Mouse (Mus musculus) intestine, embryonic 14.5 days (tissue): Measurements from ENCODE around the gene Ngly1. TPM values are rescaled to one million over a fixed set of nuclear protein-coding genes. Genes with fewer than 3 reads are reported as not detected.

Source experiments
- ATAC-seq: fragments of 200-750 bp; cut with Nextera tagmentation; replicated peaks from 2 replicates; pipeline ENCODE4 v1.8.0; 2017; ENCODE audit warnings: low read depth, moderate number of reproducible peaks, moderate TSS enrichment, moderate library complexity; ENCODE audit not compliant: low FRiP score, low TSS enrichment
- DNase-seq: peaks from one replicate; pipeline ENCODE4 v3.0.0-alpha.2; 2018; ENCODE audit warnings: low spot score
- H3K27ac ChIP-seq: fragments of 300-500 bp; sonication (generic); 2 replicates; pipeline ENCODE4 v1.5.1; 2014; ENCODE audit warnings: low read depth, mild to moderate bottlenecking, control low read depth
- H3K27me3 ChIP-seq: fragments of 300-500 bp; sonication (generic); replicated peaks from 2 replicates; pipeline ENCODE4 v1.6.1; 2014; ENCODE audit warnings: low read length, control low read depth; ENCODE audit not compliant: control insufficient read depth, insufficient read depth
- H3K36me3 ChIP-seq: fragments of 300-500 bp; sonication (generic); 2 replicates; pipeline ENCODE4 v1.6.1; 2014; ENCODE audit warnings: low read length, control low read depth; ENCODE audit not compliant: control insufficient read depth, insufficient read depth
- H3K4me1 ChIP-seq: fragments of 300-500 bp; sonication (generic); replicated peaks from 2 replicates; pipeline ENCODE4 v1.6.1; 2014; ENCODE audit warnings: low read length, control low read depth, mixed read lengths; ENCODE audit not compliant: control insufficient read depth, insufficient read depth
- H3K4me2 ChIP-seq: fragments of 300-500 bp; sonication (generic); 2 replicates; pipeline ENCODE4 v1.6.1; 2014; ENCODE audit warnings: low read length
- H3K4me3 ChIP-seq: fragments of 300-500 bp; sonication (generic); 2 replicates; pipeline ENCODE4 v1.5.1; 2014; ENCODE audit warnings: low read depth, low read length, control low read depth, mixed read lengths
- H3K9ac ChIP-seq: fragments of 300-500 bp; sonication (generic); 2 replicates; pipeline ENCODE4 v1.6.1; 2014; ENCODE audit warnings: mild to moderate bottlenecking, low read length
- H3K9me3 ChIP-seq: fragments of 300-500 bp; sonication (generic); 2 replicates; pipeline ENCODE4 v1.6.1; 2016; ENCODE audit warnings: low read length, control low read depth; ENCODE audit not compliant: control insufficient read depth
- WGBS: fragments of 180-500 bp; shearing (Covaris S2); extraction: QIAGEN DNeasy Blood & Tissue Kit; methylation state at CpG from one replicate; pipeline ENCODE4 v1.1.7; 2014; 5-methylcytosine and 5-hydroxymethylcytosine counted together
- polyA plus RNA-seq: library from polyadenylated mRNA; unstranded; fragments of >200 nt; fragmentation: Nextera tagmentation; extraction: Ambion mirVana; gene quantifications from 2 replicates; pipeline ENCODE4 v1.2.1, GENCODE M21; 2014

The Ngly1 gene
- polyA plus RNA-seq, 1 experiment from 2014 or later = 35.7 TPM

DNA sequence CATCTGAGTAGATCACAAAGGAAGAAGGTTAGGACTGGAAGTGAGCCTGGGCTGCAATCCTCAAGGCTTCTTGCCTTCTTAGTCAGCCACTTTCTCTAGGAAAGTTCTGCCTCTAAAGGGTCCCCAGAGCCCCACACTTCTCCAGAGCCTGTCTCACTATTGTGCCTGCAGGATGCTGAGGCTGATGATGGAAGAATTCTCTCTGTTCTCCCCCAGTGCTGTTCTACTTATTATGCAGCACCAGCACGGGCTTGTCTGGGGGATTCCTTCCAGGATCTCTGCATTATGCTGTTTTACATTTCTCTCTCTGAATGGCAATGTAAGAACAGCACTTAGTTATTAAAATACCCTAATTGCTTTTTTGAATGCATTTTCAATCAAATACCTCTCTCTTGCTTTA lies 15.6 kb upstream of the Ngly1 start:
- 43% methylated on average over 1 of the region's 1 CpGs for WGBS
- no peak overlapping the region for H3K4me2 ChIP-seq
- H3K27ac ChIP-seq = no peak overlapping the region
- H3K27me3 ChIP-seq = no peaks in the 10 kb centered on the region
- no peak for ATAC-seq
- H3K36me3 ChIP-seq = no peaks in the 10 kb centered on the region
- H3K4me1 ChIP-seq = no peaks in the 10 kb centered on the region
- no peak for DNase-seq
- no peaks in the 10 kb centered on the region for H3K9me3 ChIP-seq
- no peak overlapping the region for H3K4me3 ChIP-seq
- H3K9ac ChIP-seq = no peak overlapping the region

GRCm38 (mm10) chr14:16236466-16236865 lies 12.6 kb upstream of the Ngly1 start:
- H3K4me2 ChIP-seq = no peak overlapping the region
- no peaks in the 10 kb centered on the region for H3K9me3 ChIP-seq
- DNase-seq (no peak), ATAC-seq (no peak)
- no peak overlapping the region for H3K27ac ChIP-seq
- H3K9ac ChIP-seq = no peak overlapping the region
- no peaks in the 10 kb centered on the region for H3K4me1 ChIP-seq
- H3K27me3 ChIP-seq = no peaks in the 10 kb centered on the region
- WGBS = 61% methylated on average over 3 of the region's 3 CpGs
- no peaks in the 10 kb centered on the region for H3K36me3 ChIP-seq
- H3K4me3 ChIP-seq = no peak overlapping the region

- Histone ChIP-seq H3K4me1 (peaks cover 4% of the 10 kb centered on the region; the same call in 1 of the 2 replicates), H3K27me3 (no peaks in the 10 kb centered on the region), H3K4me2 (peak overlapping the region; percentile 52), H3K9ac (no peak overlapping the region), H3K36me3 (no peaks in the 10 kb centered on the region), H3K27ac (peak overlapping the region; percentile 73; the same call in 1 of the 2 replicates), H3K4me3 (peak overlapping the region; percentile 52; the same call in 1 of the 2 replicates), H3K9me3 (no peaks in the 10 kb centered on the region)
- ATAC-seq (no peak), DNase-seq (no peak)
- WGBS = 95% methylated on average over 10 of the region's 10 CpGs
These were observed 6.8 kb upstream of the Ngly1 start for GRCm38 (mm10) chr14:16242193-16242815.

DNA sequence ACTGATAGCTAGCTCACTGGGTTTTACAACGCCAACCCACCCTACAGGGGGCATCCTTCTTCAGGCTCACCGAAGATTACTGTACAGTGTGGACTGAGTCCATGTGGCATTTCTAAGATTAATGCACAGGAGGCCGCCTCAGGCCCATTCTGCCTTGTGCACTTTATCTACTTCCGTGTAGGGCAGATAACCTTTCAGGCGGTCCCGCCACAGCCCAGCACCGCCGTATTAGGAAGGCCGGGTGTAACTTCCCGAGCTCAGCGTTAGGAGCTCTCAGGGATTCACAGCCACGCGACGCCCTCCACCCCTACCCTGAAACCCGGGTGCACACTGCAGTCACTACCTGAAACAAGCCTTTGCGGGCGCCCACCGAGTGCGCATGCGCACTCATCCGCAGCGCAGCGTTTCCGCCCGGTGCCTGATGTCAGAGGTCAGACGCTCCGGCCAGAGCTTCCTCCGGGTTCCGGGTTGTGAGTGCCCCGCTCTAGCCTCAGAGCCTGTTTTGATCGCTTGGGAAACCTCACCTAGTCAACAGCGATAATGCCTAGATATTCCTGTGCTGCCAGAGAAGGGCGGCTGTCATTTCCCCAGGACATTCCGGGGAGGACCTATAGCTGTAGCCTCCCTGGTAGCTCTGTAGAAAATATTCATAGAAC lies 6.0 kb upstream of the Ngly1 start:
- Histone ChIP-seq H3K27me3 (no peaks in the 10 kb centered on the region), H3K4me3 (peak overlapping the region; percentile 52)
- peak; percentile 92 for ATAC-seq

GRCm38 (mm10) chr14:16243603-16244209 lies 5.4 kb upstream of the Ngly1 start:
- H3K27ac ChIP-seq = peak overlapping the region; percentile 73
- peak; percentile 62 for DNase-seq
- H3K4me1 ChIP-seq = peaks cover 8% of the 10 kb centered on the region; the same call in 1 of the 2 replicates
- peak overlapping the region; percentile 52 for H3K4me3 ChIP-seq
- H3K27me3 ChIP-seq = no peaks in the 10 kb centered on the region
- H3K4me2 ChIP-seq = peak overlapping the region; percentile 52
- H3K36me3 ChIP-seq = no peaks in the 10 kb centered on the region
- peak overlapping the region; percentile 45 for H3K9ac ChIP-seq
- no peaks in the 10 kb centered on the region for H3K9me3 ChIP-seq
- ATAC-seq = peak; percentile 54; the same call in 1 of the 2 replicates
- 13% methylated on average over 10 of the region's 10 CpGs for WGBS

More for the DNA sequence above, 6.0 kb upstream of the Ngly1 start:
- Histone ChIP-seq H3K9me3 (no peaks in the 10 kb centered on the region), H3K4me1 (peaks cover 4% of the 10 kb centered on the region; the same call in 1 of the 2 replicates), H3K27ac (peak overlapping the region; percentile 73), H3K4me2 (peak overlapping the region; percentile 52), H3K9ac (peak overlapping the region; percentile 45), H3K36me3 (no peaks in the 10 kb centered on the region)
- DNase-seq = peak; percentile 92
- WGBS = 3% methylated on average over 34 of the region's 34 CpGs

DNA sequence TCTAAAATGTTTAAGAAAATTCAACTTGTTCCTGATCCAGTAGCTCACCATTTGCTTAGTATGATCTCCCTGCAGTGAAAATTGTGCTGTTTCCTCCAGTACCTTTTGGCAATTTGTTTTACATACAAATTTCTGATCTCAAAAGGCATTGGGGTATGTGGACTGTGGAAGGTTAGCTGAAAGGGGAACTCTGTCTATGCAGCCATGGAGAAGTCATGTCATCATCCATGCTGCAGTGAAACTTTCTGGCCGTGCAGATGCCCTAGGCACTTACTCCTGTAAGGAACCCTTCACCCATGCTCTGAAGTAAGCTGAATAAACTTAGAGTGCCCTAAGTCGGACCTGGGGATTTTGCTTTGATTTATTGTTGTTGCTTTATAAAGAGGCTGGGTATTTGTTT lies 4.7 kb upstream of the Ngly1 start:
- H3K4me2 ChIP-seq = peak overlapping the region; percentile 52; the same call in 1 of the 2 replicates
- no peaks in the 10 kb centered on the region for H3K9me3 ChIP-seq
- no peak for ATAC-seq
- H3K4me3 ChIP-seq = no peak overlapping the region
- H3K27me3 ChIP-seq = no peaks in the 10 kb centered on the region
- H3K36me3 ChIP-seq = no peaks in the 10 kb centered on the region
- peaks cover 9% of the 10 kb centered on the region; the same call in 1 of the 2 replicates for H3K4me1 ChIP-seq
- H3K27ac ChIP-seq = no peak overlapping the region
- 53% methylated on average over 2 of the region's 2 CpGs for WGBS
- no peak for DNase-seq
- H3K9ac ChIP-seq = no peak overlapping the region

GRCm38 (mm10) chr14:16245127-16245526 lies 4.0 kb upstream of the Ngly1 start:
- DNase-seq (no peak), ATAC-seq (no peak)
- no peak overlapping the region for H3K4me3 ChIP-seq
- WGBS = 50% methylated on average over 1 of the region's 1 CpGs
- H3K4me2 ChIP-seq = no peak overlapping the region
- no peaks in the 10 kb centered on the region for H3K9me3 ChIP-seq
- H3K4me1 ChIP-seq = peaks cover 12% of the 10 kb centered on the region; the same call in 1 of the 2 replicates
- no peak overlapping the region for H3K9ac ChIP-seq
- H3K27ac ChIP-seq = no peak overlapping the region
- H3K27me3 ChIP-seq = no peaks in the 10 kb centered on the region
- no peaks in the 10 kb centered on the region for H3K36me3 ChIP-seq

DNA sequence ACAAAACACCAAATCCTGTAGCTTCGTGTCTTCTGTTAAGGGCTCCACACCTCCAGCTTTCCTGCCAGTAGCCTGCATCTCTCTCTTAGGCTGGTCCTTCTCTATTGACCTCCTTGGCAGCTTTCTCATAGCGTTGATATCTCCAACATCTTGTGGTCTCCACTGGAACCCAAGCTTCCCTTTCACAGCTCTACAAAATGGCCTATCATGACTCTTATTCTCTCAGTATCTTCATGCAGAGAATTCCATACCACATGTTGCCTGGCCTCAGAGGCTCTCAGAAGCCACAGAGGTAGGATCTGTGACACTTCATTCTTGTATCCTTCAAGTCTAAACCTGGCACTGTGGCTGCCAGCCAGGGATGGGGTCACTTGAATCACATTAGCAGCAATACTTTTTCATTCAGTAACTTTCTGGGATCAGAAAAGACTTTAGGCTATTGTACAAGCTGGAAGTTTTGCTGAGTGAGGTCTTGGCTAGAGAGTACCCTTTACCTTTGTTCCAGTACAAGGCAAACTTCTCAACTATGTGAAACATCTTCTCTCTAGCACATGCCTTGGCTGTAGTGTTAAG lies 2.7 kb upstream of the Ngly1 start:
- WGBS = 91% methylated on average over 2 of the region's 2 CpGs
- Histone ChIP-seq H3K27ac (no peak overlapping the region), H3K4me1 (peaks cover 14% of the 10 kb centered on the region; the same call in 1 of the 2 replicates), H3K9me3 (no peaks in the 10 kb centered on the region), H3K27me3 (no peaks in the 10 kb centered on the region), H3K4me3 (no peak overlapping the region), H3K36me3 (no peaks in the 10 kb centered on the region), H3K9ac (no peak overlapping the region), H3K4me2 (no peak overlapping the region)
- ATAC-seq (no peak), DNase-seq (no peak)
